Mouse (Mus musculus) kidney, embryonic 16.5 days (tissue): ENCODE measurements at regions not wholly inside any gene's neighbourhood (a gene's known extent, or its start where the extent isn't known, plus 50 kb on each side); places are given as distances from the start of the nearest gene placed in this dataset.

Experiments used
- ATAC-seq: fragments of 200-750 bp; cut with Nextera tagmentation; 2 replicates; pipeline ENCODE4 v1.8.0; 2017; ENCODE audit warnings: moderate TSS enrichment; ENCODE audit not compliant: low FRiP score, low TSS enrichment
- H3K27ac ChIP-seq: fragments of 300-500 bp; sonication (generic); 2 replicates; pipeline ENCODE4 v1.5.1; 2014; ENCODE audit warnings: low read length
- H3K27me3 ChIP-seq: fragments of 300-500 bp; sonication (generic); 2 replicates; pipeline ENCODE4 v1.6.1; 2014; ENCODE audit warnings: low read length, control low read depth, mixed read lengths; ENCODE audit not compliant: insufficient read depth
- H3K36me3 ChIP-seq: fragments of 300-500 bp; sonication (generic); 2 replicates; pipeline ENCODE4 v1.6.1; 2014; ENCODE audit warnings: low read length, control low read depth, mixed read lengths; ENCODE audit not compliant: insufficient read depth
- H3K4me1 ChIP-seq: fragments of 300-500 bp; sonication (generic); 2 replicates; pipeline ENCODE4 v1.6.1; 2014; ENCODE audit warnings: low read length, control low read depth, mixed read lengths; ENCODE audit not compliant: insufficient read depth
- H3K4me2 ChIP-seq: fragments of 300-500 bp; sonication (generic); replicated peaks from 2 replicates; pipeline ENCODE4 v1.6.1; 2014; ENCODE audit warnings: low read depth, low read length
- H3K4me3 ChIP-seq: fragments of 300-500 bp; sonication (generic); 2 replicates; pipeline ENCODE4 v1.5.1; 2014; ENCODE audit warnings: mild to moderate bottlenecking, low read length
- H3K9ac ChIP-seq: fragments of 300-500 bp; sonication (generic); replicated peaks from 2 replicates; pipeline ENCODE4 v1.6.1; 2014; ENCODE audit warnings: low read length
- H3K9me3 ChIP-seq: fragments of 300-500 bp; sonication (generic); 2 replicates; pipeline ENCODE4 v1.6.1; 2016; ENCODE audit warnings: low read length, control low read depth
- WGBS: fragments of 180-500 bp; shearing (Covaris S2); extraction: QIAGEN DNeasy Blood & Tissue Kit; methylation state at CpG from one replicate; pipeline ENCODE4 v1.1.7; 2014; 5-methylcytosine and 5-hydroxymethylcytosine counted together

DNA sequence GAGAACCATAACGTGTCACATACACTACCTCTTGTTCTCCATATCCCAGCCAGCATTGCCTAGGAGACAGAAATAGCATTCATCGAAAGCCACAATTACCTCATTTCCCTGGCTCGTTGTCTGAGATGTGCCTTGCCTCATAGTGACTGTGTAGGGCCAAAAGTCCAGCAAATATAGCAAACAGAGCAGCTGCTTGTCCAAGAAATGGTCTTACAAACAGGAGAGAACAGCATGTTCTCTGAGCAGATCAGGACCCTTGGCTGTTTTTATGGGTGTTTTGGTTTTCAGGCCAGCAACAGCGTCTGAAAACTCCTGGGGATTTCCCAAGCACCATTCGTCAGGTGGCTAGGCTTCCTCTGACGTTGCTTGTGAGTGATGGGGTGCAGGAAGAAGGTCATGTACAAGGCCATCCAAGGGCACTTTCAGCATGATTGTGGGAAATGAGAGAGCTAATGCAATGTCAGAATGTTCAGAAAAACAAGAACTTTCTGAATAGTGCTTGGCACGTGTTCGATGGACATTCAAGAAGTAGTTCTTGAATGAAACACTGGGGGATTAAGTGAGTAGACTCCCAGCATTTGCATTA is 528.9 kb upstream of the Pappa start:
- WGBS = 50% methylated on average over 8 of the region's 8 CpGs
- Histone ChIP-seq H3K27ac (no peak overlapping the region), H3K9me3 (no peaks in the 10 kb centered on the region), H3K4me3 (no peak overlapping the region), H3K4me2 (no peak overlapping the region), H3K36me3 (no peaks in the 10 kb centered on the region), H3K27me3 (no peaks in the 10 kb centered on the region), H3K9ac (no peak overlapping the region), H3K4me1 (0 out of 2 replicates have a peak, but pooled peaks cover 4% of the 10 kb centered on the region)
- no peak for ATAC-seq

DNA sequence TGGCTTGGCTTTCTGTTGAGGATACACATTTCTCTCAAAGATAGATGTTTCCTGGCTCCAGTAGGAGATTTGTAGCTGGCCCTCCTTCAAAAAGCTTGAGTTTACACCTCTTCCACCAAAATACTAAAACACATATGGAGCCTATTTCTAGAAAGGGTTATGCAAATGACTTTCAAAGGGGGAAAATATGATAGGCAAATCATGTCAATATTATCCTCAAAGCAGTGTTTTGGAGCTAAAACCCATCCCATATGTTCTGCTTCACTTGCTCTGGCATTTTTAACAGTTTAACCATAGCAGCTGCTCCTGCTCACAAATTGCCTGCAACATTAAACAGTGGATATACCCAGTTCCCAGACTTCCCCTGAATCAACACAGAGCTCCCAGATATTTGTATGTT is 525.5 kb upstream of the Pappa start:
- Histone ChIP-seq H3K9ac (no peak overlapping the region), H3K4me1 (0 out of 2 replicates have a peak, but pooled peaks cover 4% of the 10 kb centered on the region), H3K9me3 (no peaks in the 10 kb centered on the region), H3K4me2 (no peak overlapping the region), H3K4me3 (no peak overlapping the region), H3K27me3 (no peaks in the 10 kb centered on the region), H3K36me3 (no peaks in the 10 kb centered on the region), H3K27ac (no peak overlapping the region)
- ATAC-seq = no peak

DNA sequence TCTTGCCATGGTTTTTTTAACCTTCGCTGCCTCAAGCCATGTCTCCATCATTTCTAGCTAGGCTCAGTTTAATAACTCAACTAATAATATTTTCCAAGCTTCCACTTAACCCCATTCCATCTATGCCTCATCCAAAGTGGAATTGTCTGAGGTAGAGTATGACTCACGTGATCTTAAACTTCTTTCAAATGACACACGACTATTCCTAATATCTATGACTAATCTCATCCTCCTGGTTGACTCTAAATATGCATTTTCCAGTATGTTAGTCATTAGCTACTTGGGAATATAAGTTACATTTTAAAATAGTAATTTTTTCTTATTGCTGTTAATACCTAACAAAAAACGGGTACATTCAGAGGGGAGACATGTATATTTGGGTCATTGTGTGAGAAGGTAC is 524.8 kb upstream of the Pappa start:
- H3K36me3 ChIP-seq = no peaks in the 10 kb centered on the region
- H3K9me3 ChIP-seq = no peaks in the 10 kb centered on the region
- 78% methylated on average over 4 of the region's 4 CpGs for WGBS
- no peak overlapping the region for H3K4me3 ChIP-seq
- no peaks in the 10 kb centered on the region for H3K27me3 ChIP-seq
- 0 out of 2 replicates have a peak, but pooled peaks cover 4% of the 10 kb centered on the region for H3K4me1 ChIP-seq
- no peak overlapping the region for H3K9ac ChIP-seq
- no peak overlapping the region for H3K4me2 ChIP-seq
- H3K27ac ChIP-seq = no peak overlapping the region
- no peak for ATAC-seq

DNA sequence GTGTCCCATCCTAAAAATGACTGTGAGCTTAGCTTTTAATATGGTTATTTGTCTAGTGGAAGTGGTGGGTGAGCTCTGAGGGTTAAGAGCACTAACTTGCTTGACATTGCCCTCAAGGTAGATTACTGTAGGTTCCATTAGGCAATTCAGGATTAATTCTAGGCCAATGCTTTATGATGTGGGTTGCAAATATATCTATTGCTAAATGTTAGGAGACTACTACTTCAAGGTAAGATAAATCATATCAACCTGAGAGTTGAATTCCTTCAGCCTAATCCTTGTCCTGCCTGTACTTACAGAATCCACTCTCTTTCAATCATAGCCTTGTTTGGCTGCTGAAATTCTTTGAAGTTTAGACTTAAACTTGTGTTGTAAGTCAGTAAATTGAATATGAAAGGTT is 501.2 kb upstream of the Pappa start:
- no peak overlapping the region for H3K9ac ChIP-seq
- no peak overlapping the region for H3K27ac ChIP-seq
- H3K4me1 ChIP-seq = no peaks in the 10 kb centered on the region
- no peaks in the 10 kb centered on the region for H3K36me3 ChIP-seq
- no peak overlapping the region for H3K4me2 ChIP-seq
- H3K4me3 ChIP-seq = no peak overlapping the region
- ATAC-seq = no peak
- H3K27me3 ChIP-seq = no peaks in the 10 kb centered on the region
- no peaks in the 10 kb centered on the region for H3K9me3 ChIP-seq

DNA sequence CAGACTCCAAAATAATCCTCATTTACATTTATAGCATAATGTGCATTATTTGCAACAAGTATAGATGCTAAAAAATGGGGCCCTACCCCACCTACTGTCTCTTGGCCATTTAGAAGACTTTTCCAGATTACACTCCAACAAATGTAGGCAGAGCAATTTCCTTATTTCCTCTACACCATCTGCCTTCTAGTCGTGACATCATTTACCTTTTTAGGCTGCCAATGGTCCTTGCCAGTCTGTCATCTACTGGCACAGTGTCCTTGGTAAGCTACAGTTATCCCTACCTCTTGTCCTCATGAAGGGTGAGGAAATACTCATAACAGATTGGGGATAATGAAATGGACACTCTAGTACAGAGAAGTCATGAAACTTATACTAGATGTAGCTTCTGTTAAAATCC is 491.8 kb upstream of the Pappa start:
- Histone ChIP-seq H3K4me1 (no peaks in the 10 kb centered on the region), H3K4me2 (no peak overlapping the region), H3K4me3 (no peak overlapping the region), H3K9me3 (no peaks in the 10 kb centered on the region), H3K9ac (no peak overlapping the region), H3K27ac (no peak overlapping the region), H3K27me3 (no peaks in the 10 kb centered on the region), H3K36me3 (no peaks in the 10 kb centered on the region)
- 64% methylated on average over 1 of the region's 1 CpGs for WGBS
- ATAC-seq = no peak

DNA sequence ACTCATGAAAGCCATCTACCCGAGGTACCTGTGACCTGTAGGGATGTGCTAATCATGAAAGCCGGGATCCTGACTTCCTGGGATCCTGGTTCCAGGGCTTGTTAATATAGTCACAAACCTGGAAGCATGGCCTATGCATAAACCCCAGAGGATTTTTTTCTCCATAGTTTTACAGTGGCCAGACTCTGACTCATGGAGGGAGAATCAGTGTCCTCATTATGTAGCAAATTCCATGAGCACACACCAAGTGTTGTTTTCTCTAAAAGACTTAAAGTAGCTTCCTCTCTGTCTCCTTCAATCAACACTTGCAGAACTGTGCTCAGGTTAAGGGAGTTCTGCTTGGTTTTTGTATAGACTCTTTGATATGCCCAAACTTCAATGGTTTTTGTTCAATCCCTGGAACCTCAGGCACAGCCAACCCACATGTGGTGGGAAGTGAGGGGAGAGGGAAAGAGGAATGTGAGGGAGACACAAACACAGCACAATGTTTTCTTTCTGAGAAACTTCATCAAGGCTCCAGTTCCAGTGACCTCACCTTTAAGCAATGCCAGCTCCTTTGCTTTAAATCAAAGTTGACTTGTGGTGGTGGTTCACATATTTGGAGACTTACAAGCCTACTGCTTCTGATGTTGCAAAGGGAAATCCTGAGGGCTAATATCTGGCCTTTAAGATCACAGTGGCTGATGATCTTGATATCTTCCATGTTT is 488.6 kb upstream of the Pappa start:
- Histone ChIP-seq H3K27me3 (no peaks in the 10 kb centered on the region), H3K27ac (no peak overlapping the region), H3K36me3 (no peaks in the 10 kb centered on the region), H3K9me3 (no peaks in the 10 kb centered on the region), H3K4me2 (no peak overlapping the region), H3K9ac (no peak overlapping the region), H3K4me3 (no peak overlapping the region), H3K4me1 (no peaks in the 10 kb centered on the region)
- ATAC-seq = no peak
- WGBS = 84% methylated on average over 2 of the region's 2 CpGs

DNA sequence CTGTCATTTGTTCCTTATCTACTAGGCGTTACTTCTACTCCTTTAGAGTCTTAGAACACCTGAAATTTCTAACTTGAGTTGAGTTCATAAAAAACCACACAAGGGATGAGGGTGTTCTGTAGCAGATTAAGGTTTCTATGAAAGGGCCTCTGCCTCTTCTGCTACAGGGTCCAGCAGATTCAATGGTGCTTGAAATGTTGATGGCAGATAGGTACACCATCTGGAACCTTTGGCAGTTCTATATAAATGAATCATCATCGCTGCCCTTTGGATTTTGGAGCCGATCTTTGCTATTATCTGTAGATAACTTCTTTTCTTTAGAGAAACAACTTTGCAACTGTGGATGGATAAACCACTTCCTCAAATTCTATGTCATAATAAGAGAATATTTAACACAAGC is 483.9 kb upstream of the Pappa start:
- Histone ChIP-seq H3K9me3 (no peaks in the 10 kb centered on the region), H3K27me3 (no peaks in the 10 kb centered on the region), H3K9ac (no peak overlapping the region), H3K4me3 (no peak overlapping the region), H3K27ac (no peak overlapping the region), H3K4me2 (no peak overlapping the region), H3K36me3 (no peaks in the 10 kb centered on the region), H3K4me1 (no peaks in the 10 kb centered on the region)
- no peak for ATAC-seq
- 81% methylated on average over 3 of the region's 3 CpGs for WGBS

DNA sequence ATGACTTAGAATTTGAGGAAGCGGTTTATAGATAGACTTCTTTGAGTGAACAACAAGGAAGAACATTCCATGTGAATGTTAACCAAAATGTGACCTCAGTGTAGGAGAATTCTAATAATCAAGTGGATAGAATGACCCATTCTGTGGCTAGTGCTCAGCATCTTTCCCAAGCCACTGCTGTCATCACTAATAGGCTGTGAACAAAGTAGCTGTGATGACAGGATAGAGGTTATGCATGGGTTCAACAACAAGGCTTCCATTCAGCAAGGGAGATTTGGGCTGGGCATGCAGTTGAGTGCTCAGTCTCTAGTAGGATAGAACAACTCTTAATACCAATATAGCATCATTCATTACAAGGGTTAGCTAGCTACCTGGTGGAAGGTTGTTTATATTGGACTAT is 483.0 kb upstream of the Pappa start:
- Histone ChIP-seq H3K4me3 (no peak overlapping the region), H3K4me2 (no peak overlapping the region), H3K27ac (no peak overlapping the region), H3K36me3 (no peaks in the 10 kb centered on the region), H3K27me3 (no peaks in the 10 kb centered on the region), H3K4me1 (no peaks in the 10 kb centered on the region), H3K9me3 (no peaks in the 10 kb centered on the region), H3K9ac (no peak overlapping the region)
- no peak for ATAC-seq
- 88% methylated on average over 1 of the region's 1 CpGs for WGBS

DNA sequence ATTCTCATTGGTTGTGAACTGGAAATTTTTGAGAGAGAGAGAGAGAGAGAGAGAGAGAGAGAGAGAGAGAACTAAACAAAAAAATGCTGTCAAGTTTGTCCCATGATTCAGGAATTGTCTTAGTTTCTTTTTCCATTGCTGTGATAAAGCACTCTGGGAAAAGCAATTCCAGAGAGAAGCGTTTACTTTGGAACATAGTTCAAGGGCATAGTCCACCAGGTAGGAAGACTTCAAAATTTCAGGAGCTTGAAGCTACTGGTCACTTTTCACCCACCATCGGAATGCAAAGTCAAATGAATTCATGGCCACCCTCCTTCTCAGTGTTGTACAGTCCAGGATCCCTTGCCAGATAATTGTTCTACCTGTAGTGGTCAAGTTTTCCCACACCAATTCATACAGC is 478.8 kb upstream of the Pappa start:
- Histone ChIP-seq H3K4me3 (no peak overlapping the region), H3K27ac (no peak overlapping the region), H3K9ac (no peak overlapping the region), H3K4me1 (no peaks in the 10 kb centered on the region), H3K4me2 (no peak overlapping the region), H3K27me3 (no peaks in the 10 kb centered on the region), H3K36me3 (no peaks in the 10 kb centered on the region), H3K9me3 (no peaks in the 10 kb centered on the region)
- ATAC-seq = no peak
- 83% methylated on average over 2 of the region's 2 CpGs for WGBS

DNA sequence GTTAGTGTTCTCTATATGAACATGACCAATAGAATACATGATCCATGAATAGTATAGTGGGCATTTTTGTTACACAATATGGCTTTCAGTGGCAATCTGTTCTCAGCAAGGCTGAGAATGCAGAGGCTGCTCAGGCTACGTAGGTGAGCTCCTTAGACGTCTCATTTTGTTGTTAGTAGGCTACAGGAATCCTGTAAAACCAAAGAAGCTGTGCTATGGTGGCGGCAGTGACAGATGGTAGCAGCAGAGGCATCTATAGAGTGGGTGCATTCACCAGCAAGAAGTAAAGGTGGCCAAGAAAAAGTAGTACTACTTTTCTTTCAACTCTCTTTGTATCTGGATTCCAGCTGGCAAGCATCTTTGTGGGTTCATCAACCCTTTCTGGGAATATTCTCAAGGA is 469.8 kb upstream of the Pappa start:
- no peaks in the 10 kb centered on the region for H3K4me1 ChIP-seq

More for the DNA sequence above, 469.8 kb upstream of the Pappa start:
- H3K9ac ChIP-seq = no peak overlapping the region
- H3K4me2 ChIP-seq = no peak overlapping the region
- no peaks in the 10 kb centered on the region for H3K36me3 ChIP-seq
- no peaks in the 10 kb centered on the region for H3K27me3 ChIP-seq
- WGBS = 91% methylated on average over 3 of the region's 3 CpGs
- no peak overlapping the region for H3K27ac ChIP-seq
- H3K9me3 ChIP-seq = no peaks in the 10 kb centered on the region
- no peak overlapping the region for H3K4me3 ChIP-seq
- ATAC-seq = no peak
